Mouse (Mus musculus): ENCODE measurements around the gene Ctu2. TPM values are rescaled to one million over a fixed set of nuclear protein-coding genes. Genes with fewer than 3 reads are reported as not detected.

Ctu2 gene
- polyA plus RNA-seq, 1 experiment, result 51.2 TPM

- peak; percentile 80 to 87 for DNase-seq (ENCODE audit: extremely low spot score in 1 of 2, low spot score in 1 of 2)
These were observed 31.7 kb upstream of the Ctu2 start for GRCm38 (mm10) chr8:122444058-122444748.

- DNase-seq (ENCODE audit: extremely low spot score in 1 of 2, low spot score in 1 of 2), result no peak
These were observed 30.7 kb upstream of the Ctu2 start for GRCm38 (mm10) chr8:122445203-122445602.

GRCm38 (mm10) chr8:122451161-122451703 is 24.7 kb upstream of the Ctu2 start:
- DNase-seq (ENCODE audit: extremely low spot score in 1 of 2, low spot score in 1 of 2), result no peak

- DNase-seq (ENCODE audit: extremely low spot score in 1 of 2, low spot score in 1 of 2), result no peak
These were observed 23.8 kb upstream of the Ctu2 start for GRCm38 (mm10) chr8:122452154-122452553.

- no peak for DNase-seq (ENCODE audit: extremely low spot score in 1 of 2, low spot score in 1 of 2)
These were observed 21.5 kb upstream of the Ctu2 start for GRCm38 (mm10) chr8:122454409-122454808.

- no peak for DNase-seq (ENCODE audit: extremely low spot score in 1 of 2, low spot score in 1 of 2)
These were observed 18.8 kb upstream of the Ctu2 start for GRCm38 (mm10) chr8:122457171-122457570.

GRCm38 (mm10) chr8:122459218-122459900 is 16.6 kb upstream of the Ctu2 start:
- DNase-seq (ENCODE audit: extremely low spot score in 1 of 2, low spot score in 1 of 2), result no peak

GRCm38 (mm10) chr8:122459990-122460389 is 16.0 kb upstream of the Ctu2 start:
- no peak for DNase-seq (ENCODE audit: extremely low spot score in 1 of 2, low spot score in 1 of 2)

GRCm38 (mm10) chr8:122460524-122461472 is 15.1 kb upstream of the Ctu2 start, which contains the start of gene Snai3:
TSS of gene Snai3 (minus strand) at chr8:122460733.
- DNase-seq (ENCODE audit: extremely low spot score in 1 of 2, low spot score in 1 of 2), result no peak

GRCm38 (mm10) chr8:122461473-122462148 is 14.3 kb upstream of the Ctu2 start:
- peak; percentile 80 to 86 for DNase-seq (ENCODE audit: extremely low spot score in 1 of 2, low spot score in 1 of 2)

GRCm38 (mm10) chr8:122462510-122462909 is 13.4 kb upstream of the Ctu2 start:
- no peak for DNase-seq (ENCODE audit: extremely low spot score in 1 of 2, low spot score in 1 of 2)

GRCm38 (mm10) chr8:122463651-122464640 is 12.0 kb upstream of the Ctu2 start:
- DNase-seq (ENCODE audit: extremely low spot score in 1 of 2, low spot score in 1 of 2), result no peak

- no peak for DNase-seq (ENCODE audit: extremely low spot score in 1 of 2, low spot score in 1 of 2)
These were observed 11.0 kb upstream of the Ctu2 start for GRCm38 (mm10) chr8:122464985-122465384.

- no peak for DNase-seq (ENCODE audit: extremely low spot score in 1 of 2, low spot score in 1 of 2)
These were observed 8.1 kb upstream of the Ctu2 start for GRCm38 (mm10) chr8:122467816-122468215.

GRCm38 (mm10) chr8:122469407-122469806 is 6.5 kb upstream of the Ctu2 start:
- no peak for DNase-seq (ENCODE audit: extremely low spot score in 1 of 2, low spot score in 1 of 2)

- DNase-seq (ENCODE audit: extremely low spot score in 1 of 2, low spot score in 1 of 2), result no peak
These were observed 6.0 kb upstream of the Ctu2 start for GRCm38 (mm10) chr8:122469965-122470364.

GRCm38 (mm10) chr8:122470691-122471090 is 5.3 kb upstream of the Ctu2 start:
- DNase-seq (ENCODE audit: extremely low spot score in 1 of 2, low spot score in 1 of 2), result no peak

GRCm38 (mm10) chr8:122473911-122474421 is 2.0 kb upstream of the Ctu2 start:
- no peak for DNase-seq (ENCODE audit: extremely low spot score in 1 of 2, low spot score in 1 of 2)

All from frontal cortex, adult 2 months (tissue).